Mouse (Mus musculus): ENCODE measurements around the gene Mpzl3.

DNA sequence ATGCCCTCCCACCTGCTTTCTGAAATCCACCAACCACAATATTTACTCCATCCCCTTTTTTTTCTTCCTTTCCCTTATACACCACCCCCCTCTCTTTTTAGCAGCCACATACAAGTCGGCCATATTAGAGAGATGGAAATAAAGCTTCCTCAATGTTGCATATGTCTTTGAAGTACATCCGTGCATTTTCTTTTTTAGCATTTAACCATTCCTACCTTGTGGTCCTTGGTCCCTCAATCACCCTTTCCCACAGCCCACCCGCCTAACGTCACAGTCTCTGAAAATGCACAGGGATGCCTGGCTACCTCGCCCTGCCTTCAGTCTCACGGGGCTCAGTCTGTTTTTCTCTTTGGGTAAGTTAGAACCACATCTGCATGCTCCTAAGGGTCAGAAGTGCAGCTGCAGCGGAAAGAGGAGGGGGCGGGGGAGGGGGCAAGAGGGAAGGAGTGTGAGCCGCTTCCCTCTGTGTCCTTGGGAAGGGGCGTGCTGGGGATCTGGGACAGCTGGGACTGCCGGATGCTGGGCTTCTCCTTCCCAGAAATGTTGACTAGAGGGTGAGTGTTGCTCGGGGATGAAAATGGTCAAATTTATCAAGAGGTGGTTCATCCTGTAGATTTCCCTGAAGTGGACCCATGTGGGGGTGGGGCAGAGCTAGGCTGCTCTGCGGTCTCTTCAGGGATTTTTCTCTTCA, 62.9 kb downstream of the Mpzl3 start, which contains the start of gene Scn2b:
- no peak for TF ChIP-seq CTCF (IDR thresholded peaks at IDR 0.05; ENCODE audit: low read depth)
- no peak for TF ChIP-seq EP300 (IDR thresholded peaks at IDR 0.05; ENCODE audit: low read depth)

All from liver, embryonic 14.5 days (tissue).